Mouse (Mus musculus) heart, postnatal 0 days (tissue): ENCODE measurements at regions not wholly inside any gene's neighbourhood (a gene's known extent, or its start where the extent isn't known, plus 50 kb on each side); places are given as distances from the start of the nearest gene placed in this dataset.

Experiments
- CTCF ChIP-seq: IDR thresholded peaks from 2 replicates; pipeline ENCODE4 v1.5.1; 2016; ENCODE audit warnings: antibody characterized with exemption, control low read depth, low read depth
- EP300 ChIP-seq: IDR thresholded peaks from 2 replicates; pipeline ENCODE4 v1.6.1; 2016; ENCODE audit warnings: antibody characterized with exemption, low read depth

DNA sequence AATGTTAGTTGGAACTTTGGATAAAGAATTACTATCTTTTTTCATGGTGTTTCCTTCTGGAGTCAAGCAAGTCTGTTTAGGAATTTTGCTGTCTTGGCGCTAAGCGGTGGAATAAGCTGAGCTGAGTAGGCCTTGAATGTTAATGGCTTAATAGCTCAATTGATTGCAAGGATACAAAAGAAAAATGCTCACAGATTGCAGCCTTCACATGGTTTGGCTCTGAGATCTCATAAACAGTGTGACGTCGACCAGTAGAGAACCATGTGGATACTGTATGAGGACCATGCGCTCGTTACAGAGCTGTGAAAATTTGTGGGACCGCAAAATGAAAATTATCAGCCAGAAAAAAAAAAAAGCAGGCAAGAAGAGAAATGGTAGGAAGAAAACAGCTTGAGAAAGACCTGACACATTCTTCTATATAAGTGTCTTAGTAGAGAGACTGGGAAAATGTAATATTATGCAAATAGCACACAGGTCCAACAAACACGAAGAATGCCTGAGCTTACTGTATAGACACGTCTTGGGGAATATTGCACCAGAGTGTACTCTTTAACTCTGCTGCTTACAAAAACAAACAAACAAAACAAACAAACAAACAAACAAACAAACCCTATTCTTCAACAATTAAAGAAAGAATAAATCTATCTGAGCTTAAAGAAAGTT is 766.9 kb downstream of the Cypt12 start:
- TF ChIP-seq CTCF (no peak), EP300 (no peak)
